ENCODE assay signal across 16 mouse cellular contexts in genomic region chr11:101921361-101921952, GRCm38 (mm10). TPM values are rescaled to one million over a fixed set of nuclear protein-coding genes. Genes with fewer than 3 reads are reported as not detected.
DNase-seq lines count a peak whose midpoint lies in the region; ATAC-seq and TF ChIP-seq lines count a peak whose summit lies in the region.
"Had no signal": no experiment of that assay in that cellular context is flagged by ENCODE, and none has a peak within 500 bp of the region (broad histone marks: within the 10 kb centered on the region; RNA-seq: fewer than 3 reads in every experiment).

No protein-coding gene starts in this region.

- no peak for TF ChIP-seq CTCF in liver, adult 2 months (IDR thresholded peaks at IDR 0.05; ENCODE audit: low read depth, low read length)

- no peak overlapping the region for H3K9ac ChIP-seq in liver, adult 2 months (ENCODE audit: low read depth, low read length)
- no peak overlapping the region for H3K9ac ChIP-seq in liver, embryonic 12.5 days
- H3K9ac ChIP-seq in limb, embryonic 15.5 days = no peak overlapping the region
- H3K9ac ChIP-seq in hindbrain, embryonic 11.5 days (ENCODE audit: low read depth, low read length) = no peak overlapping the region
- H3K9ac ChIP-seq: limb, embryonic 12.5 days had no signal

- H3K79me2 ChIP-seq in liver, adult 2 months (ENCODE audit: control insufficient read depth, insufficient read depth, low read length) = no peaks in the 10 kb centered on the region

- TF ChIP-seq POLR2A in liver, adult 2 months (IDR thresholded peaks at IDR 0.05; ENCODE audit: extremely low read depth, insufficient read depth, low read length) = no peak

- no peak for ATAC-seq in cerebellum, adult (ENCODE audit: insufficient number of reproducible peaks, low FRiP score, low TSS enrichment)
- no peak for ATAC-seq in liver, embryonic 12.5 days
- ATAC-seq in limb, embryonic 15.5 days (ENCODE audit: insufficient number of reproducible peaks, low FRiP score, low TSS enrichment, low read depth) = no peak
- no peak for ATAC-seq in hindbrain, embryonic 11.5 days (ENCODE audit: low FRiP score)
- ATAC-seq: intestine, postnatal 0 days had no signal

- WGBS in liver, adult 2 months = 61% methylated on average over 12 of the region's 12 CpGs
- WGBS in liver, embryonic 12.5 days (ENCODE audit: insufficient replicate concordance) = 76% methylated on average over 12 of the region's 12 CpGs
- WGBS in limb, embryonic 15.5 days = 67% methylated on average over 12 of the region's 12 CpGs
- WGBS in hindbrain, embryonic 11.5 days = 83% methylated on average over 12 of the region's 12 CpGs

- H3K36me3 ChIP-seq in liver, adult 2 months (ENCODE audit: control insufficient read depth, insufficient read depth, low read length) = no peaks in the 10 kb centered on the region
- H3K36me3 ChIP-seq in liver, embryonic 12.5 days = no peaks in the 10 kb centered on the region
- H3K36me3 ChIP-seq in limb, embryonic 15.5 days = no peaks in the 10 kb centered on the region
- no peaks in the 10 kb centered on the region for H3K36me3 ChIP-seq in hindbrain, embryonic 11.5 days (ENCODE audit: control insufficient read depth, insufficient read depth, low read length)
- H3K36me3 ChIP-seq: limb, embryonic 12.5 days had no signal

- H3K4me1 ChIP-seq in liver, adult 2 months (ENCODE audit: control insufficient read depth, insufficient read depth, low read length) = peaks cover 10% of the 10 kb centered on the region
- no peaks in the 10 kb centered on the region for H3K4me1 ChIP-seq in liver, embryonic 12.5 days
- H3K4me1 ChIP-seq in limb, embryonic 15.5 days = peaks cover 11% of the 10 kb centered on the region; the same call in 1 of the 2 replicates
- H3K4me1 ChIP-seq in hindbrain, embryonic 11.5 days (replicated peaks; ENCODE audit: control insufficient read depth, insufficient read depth, low read length) = no peaks in the 10 kb centered on the region
- H3K4me1 ChIP-seq: limb, embryonic 12.5 days had no signal

- no peak overlapping the region for H3K27ac ChIP-seq in liver, adult 2 months (replicated peaks; ENCODE audit: insufficient read depth, low read depth, low read length)
- no peak overlapping the region for H3K27ac ChIP-seq in liver, embryonic 12.5 days
- H3K27ac ChIP-seq in limb, embryonic 15.5 days = peak overlapping the region; percentile 13; the same call in 1 of the 2 replicates
- H3K27ac ChIP-seq in hindbrain, embryonic 11.5 days (ENCODE audit: low read depth, low read length) = no peak overlapping the region
- H3K27ac ChIP-seq: layer of hippocampus, adult 2 months; limb, embryonic 12.5 days had no signal

- H3K4me3 ChIP-seq in liver, adult 2 months (ENCODE audit: insufficient read depth, low read depth, low read length) = no peak overlapping the region
- H3K4me3 ChIP-seq in liver, embryonic 12.5 days = no peak overlapping the region
- H3K4me3 ChIP-seq in limb, embryonic 15.5 days = no peak overlapping the region
- no peak overlapping the region for H3K4me3 ChIP-seq in hindbrain, embryonic 11.5 days (ENCODE audit: low read depth, low read length)
- H3K4me3 ChIP-seq: layer of hippocampus, adult 2 months; limb, embryonic 12.5 days had no signal

- no peak overlapping the region for H3K4me2 ChIP-seq in liver, embryonic 12.5 days
- H3K4me2 ChIP-seq in limb, embryonic 15.5 days = no peak overlapping the region
- H3K4me2 ChIP-seq in hindbrain, embryonic 11.5 days (replicated peaks; ENCODE audit: low read depth, low read length) = no peak overlapping the region
- H3K4me2 ChIP-seq: limb, embryonic 12.5 days had no signal

- H3K9me3 ChIP-seq in liver, embryonic 12.5 days (replicated peaks) = no peaks in the 10 kb centered on the region
- H3K9me3 ChIP-seq in limb, embryonic 15.5 days = no peaks in the 10 kb centered on the region
- H3K9me3 ChIP-seq in hindbrain, embryonic 11.5 days (ENCODE audit: control insufficient read depth, low read length) = no peaks in the 10 kb centered on the region
- H3K9me3 ChIP-seq: limb, embryonic 12.5 days had no signal

- DNase-seq in cerebellum, adult 18-20 months = peak; percentile 32 to 43
- DNase-seq in liver, adult 2 months (ENCODE audit: extremely low read depth, low read depth, low spot score) = peak; percentile 67
- peak; percentile 39 for DNase-seq in gastrocnemius, postnatal 10 days
- no peak for DNase-seq in ovary, adult 18-20 months (ENCODE audit: low spot score)
- no peak for DNase-seq in hindbrain, embryonic 11.5 days (ENCODE audit: low spot score)
- DNase-seq: B cell, adult 2 months; lung, postnatal 14 days had no signal

- H3K27me3 ChIP-seq in liver, adult 2 months (ENCODE audit: control insufficient read depth, insufficient read depth, low read length) = no peaks in the 10 kb centered on the region
- peaks cover 38% of the 10 kb centered on the region for H3K27me3 ChIP-seq in liver, embryonic 12.5 days (replicated peaks)
- peaks cover 26% of the 10 kb centered on the region for H3K27me3 ChIP-seq in limb, embryonic 15.5 days
- no peaks in the 10 kb centered on the region for H3K27me3 ChIP-seq in hindbrain, embryonic 11.5 days (ENCODE audit: control insufficient read depth, insufficient read depth, low read length)

RNA-seq across cellular contexts. Expression of gene Meox1, which starts 27.3 kb away (rescaled TPM):
- total RNA-seq in liver, adult 2 months (2014; rRNA removed) = 0.07 TPM in 1 of 2 replicates, not detected in the other
- polyA plus RNA-seq in liver, adult 2 months (2012; rRNA removed) = 0.05 TPM in 1 of 2 replicates, not detected in the other
- 0.72 and 1.3 TPM in 2 replicates for polyA plus RNA-seq in liver, embryonic 12.5 days (2016; fragmentation: Nextera tagmentation; extraction: Ambion mirVana)
- 10 to 100 TPM; 11.7 to 12.3 TPM for total RNA-seq in gastrocnemius, postnatal 10 days (2021)
- 15.8 and 18.6 TPM in 2 replicates for polyA plus RNA-seq in limb, embryonic 15.5 days (2015; fragmentation: Nextera tagmentation; extraction: Ambion mirVana)
- polyA plus RNA-seq in hindbrain, embryonic 11.5 days (2014; fragmentation: Nextera tagmentation; extraction: Ambion mirVana) = 1.2 and 2.1 TPM in 2 replicates

RNA-seq across cellular contexts. Expression of gene Sost, which starts 45.4 kb away (rescaled TPM):
- not detected in 2 replicates for total RNA-seq in liver, adult 2 months (2014; rRNA removed)
- 0.04 and 0.10 TPM in 2 replicates for polyA plus RNA-seq in liver, adult 2 months (2012; rRNA removed)
- 0.10 TPM in 2 replicates for polyA plus RNA-seq in liver, embryonic 12.5 days (2016; fragmentation: Nextera tagmentation; extraction: Ambion mirVana)
- total RNA-seq in gastrocnemius, postnatal 10 days (2021) = under 1 TPM in 1 of 2 experiments, not detected in 1; 0.41 TPM
- 0.16 and 0.50 TPM in 2 replicates for polyA plus RNA-seq in limb, embryonic 15.5 days (2015; fragmentation: Nextera tagmentation; extraction: Ambion mirVana)
- 0.11 and 0.31 TPM in 2 replicates for polyA plus RNA-seq in hindbrain, embryonic 11.5 days (2014; fragmentation: Nextera tagmentation; extraction: Ambion mirVana)
- total RNA-seq: gastrocnemius, adult 8-10 months; layer of hippocampus, adult 2 months had no signal
- polyA plus RNA-seq: embryonic facial prominence, embryonic 11.5 days; intestine, postnatal 0 days; stomach, embryonic 14.5 days had no signal

Comparison
In these comparisons a context has a peak if more than half of its experiments do, and no peak if none do; other contexts are left out.
1. DNase-seq: peak in cerebellum, adult 18-20 months (2 of 2), liver, adult 2 months (single experiment) and gastrocnemius, postnatal 10 days (single experiment); none in ovary, adult 18-20 months (single experiment) and hindbrain, embryonic 11.5 days (single experiment).